Mouse (Mus musculus) testis, adult 2 months (tissue): ENCODE measurements around the gene Supt20.

Experiments
- CTCF ChIP-seq: fragments of 200-500 bp; IDR thresholded peaks from 2 replicates; pipeline ENCODE4 v1.5.1; 2012; ENCODE audit warnings: low read depth, mild to moderate bottlenecking, inconsistent platforms, low read length, moderate library complexity; ENCODE audit not compliant: control insufficient read depth, insufficient read depth, insufficient replicate concordance
- POLR2A ChIP-seq: fragments of 200-500 bp; IDR thresholded peaks from 2 replicates; pipeline ENCODE4 v1.6.1; 2012; ENCODE audit warnings: low read depth, mild to moderate bottlenecking, inconsistent platforms, low read length, moderate library complexity; ENCODE audit not compliant: control insufficient read depth

- no peak for TF ChIP-seq CTCF
- TF ChIP-seq POLR2A = no peak
Measured at GRCm38 (mm10) chr3:54736101-54736927, 43.7 kb downstream of the Supt20 start.
